Mouse (Mus musculus) midbrain, embryonic 11.5 days (tissue): ENCODE results near the gene Slc9a6. TPM values are rescaled to one million over a fixed set of nuclear protein-coding genes. Genes with fewer than 3 reads are reported as not detected.

ENCODE experiments used
- ATAC-seq: fragments of 200-750 bp; cut with Nextera tagmentation; 2 replicates; pipeline ENCODE4 v1.8.0; 2017; ENCODE audit warnings: moderate TSS enrichment, moderate library complexity; ENCODE audit not compliant: low FRiP score
- DNase-seq: peaks from one replicate; pipeline ENCODE4 v3.0.0; 2015; ENCODE audit warnings: low spot score; ENCODE audit errors: missing footprints
- H3K27ac ChIP-seq: fragments of 300-500 bp; sonication (generic); 2 replicates; pipeline ENCODE4 v1.5.1; 2014; ENCODE audit warnings: low read depth, low read length
- H3K27me3 ChIP-seq: fragments of 300-500 bp; sonication (generic); 2 replicates; pipeline ENCODE4 v1.6.1; 2014; ENCODE audit warnings: mild to moderate bottlenecking, low read length, moderate library complexity, mixed read lengths; ENCODE audit not compliant: control insufficient read depth, insufficient read depth
- H3K36me3 ChIP-seq: fragments of 300-500 bp; sonication (generic); 2 replicates; pipeline ENCODE4 v1.6.1; 2014; ENCODE audit warnings: mild to moderate bottlenecking, low read length, moderate library complexity, mixed read lengths; ENCODE audit not compliant: control insufficient read depth, insufficient read depth
- H3K4me1 ChIP-seq: fragments of 300-500 bp; sonication (generic); 2 replicates; pipeline ENCODE4 v1.6.1; 2014; ENCODE audit warnings: low read length; ENCODE audit not compliant: control insufficient read depth, insufficient read depth
- H3K4me2 ChIP-seq: fragments of 300-500 bp; sonication (generic); 2 replicates; pipeline ENCODE4 v1.6.1; 2014; ENCODE audit warnings: mild to moderate bottlenecking, moderate library complexity
- H3K4me3 ChIP-seq: fragments of 300-500 bp; sonication (generic); 2 replicates; pipeline ENCODE4 v1.5.1; 2014; ENCODE audit warnings: low read depth, low read length
- H3K9ac ChIP-seq: fragments of 300-500 bp; sonication (generic); 2 replicates; pipeline ENCODE4 v1.6.1; 2014; ENCODE audit warnings: low read length
- H3K9me3 ChIP-seq: fragments of 300-500 bp; sonication (generic); 2 replicates; pipeline ENCODE4 v1.6.1; 2016; ENCODE audit warnings: low read length; ENCODE audit not compliant: control insufficient read depth
- WGBS: fragments of 180-500 bp; shearing (Covaris S2); extraction: QIAGEN DNeasy Blood & Tissue Kit; methylation state at CpG from one replicate; pipeline ENCODE4 v1.1.7; 2014; 5-methylcytosine and 5-hydroxymethylcytosine counted together
- polyA plus RNA-seq: library from polyadenylated mRNA; unstranded; fragments of >200 nt; fragmentation: Nextera tagmentation; extraction: Ambion mirVana; gene quantifications from 2 replicates; pipeline ENCODE4 v1.2.1, GENCODE M21; 2014

Gene Slc9a6
- polyA plus RNA-seq, 1 experiment from 2014 or later, result 15.6 TPM

DNA sequence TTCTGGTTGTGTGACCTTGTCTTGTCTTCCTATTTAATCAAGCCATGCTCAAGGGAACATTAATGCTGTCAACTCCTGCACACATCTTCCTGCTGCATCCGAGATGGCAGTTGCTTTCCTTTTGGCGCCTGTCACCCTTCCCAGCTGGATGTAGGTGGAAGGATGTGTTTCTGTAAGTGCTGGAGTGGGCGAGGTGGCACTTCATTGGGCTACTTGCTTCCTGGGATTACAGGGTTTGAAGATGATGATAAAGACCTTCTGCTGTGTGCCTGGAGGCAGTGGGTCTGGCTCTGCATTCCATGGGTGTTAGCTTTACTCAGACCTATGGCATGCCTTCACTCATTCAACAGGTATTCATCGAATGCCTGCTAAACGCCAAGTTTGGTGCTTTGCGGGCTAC, 68.2 kb downstream of the Slc9a6 start:
- Histone ChIP-seq H3K27me3 (no peaks in the 10 kb centered on the region), H3K27ac (no peak overlapping the region), H3K9ac (no peak overlapping the region), H3K4me2 (no peak overlapping the region), H3K9me3 (no peaks in the 10 kb centered on the region), H3K4me1 (no peaks in the 10 kb centered on the region), H3K4me3 (no peak overlapping the region), H3K36me3 (no peaks in the 10 kb centered on the region)
- DNase-seq, result no peak
- no peak for ATAC-seq
- WGBS, result 84% methylated on average over 6 of the region's 6 CpGs

DNA sequence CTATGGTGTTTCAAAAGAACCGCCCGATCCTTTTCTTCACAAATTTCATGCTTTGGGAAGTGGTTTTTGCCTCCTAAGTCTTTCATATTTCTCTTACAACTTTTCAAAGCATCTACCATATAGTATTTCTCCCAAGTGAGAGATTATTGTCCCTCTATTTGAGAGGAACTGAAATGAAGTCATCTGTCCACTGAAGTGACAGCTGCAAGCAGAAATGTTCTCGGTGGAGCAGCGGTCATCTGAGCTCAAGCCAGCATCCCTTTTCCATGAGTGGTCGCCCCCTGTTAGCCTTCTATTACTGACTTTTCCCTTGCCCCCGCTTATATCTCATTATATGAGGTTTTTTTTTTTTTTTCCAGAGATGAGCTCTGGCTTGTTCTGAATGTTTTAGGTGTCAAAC, 69.5 kb downstream of the Slc9a6 start:
- H3K4me2 ChIP-seq, result no peak overlapping the region
- WGBS, result 82% methylated on average over 6 of the region's 6 CpGs
- no peak overlapping the region for H3K9ac ChIP-seq
- no peak overlapping the region for H3K27ac ChIP-seq
- H3K36me3 ChIP-seq, result no peaks in the 10 kb centered on the region
- H3K4me1 ChIP-seq, result no peaks in the 10 kb centered on the region
- H3K4me3 ChIP-seq, result no peak overlapping the region
- no peaks in the 10 kb centered on the region for H3K9me3 ChIP-seq
- DNase-seq (no peak), ATAC-seq (no peak)
- no peaks in the 10 kb centered on the region for H3K27me3 ChIP-seq

DNA sequence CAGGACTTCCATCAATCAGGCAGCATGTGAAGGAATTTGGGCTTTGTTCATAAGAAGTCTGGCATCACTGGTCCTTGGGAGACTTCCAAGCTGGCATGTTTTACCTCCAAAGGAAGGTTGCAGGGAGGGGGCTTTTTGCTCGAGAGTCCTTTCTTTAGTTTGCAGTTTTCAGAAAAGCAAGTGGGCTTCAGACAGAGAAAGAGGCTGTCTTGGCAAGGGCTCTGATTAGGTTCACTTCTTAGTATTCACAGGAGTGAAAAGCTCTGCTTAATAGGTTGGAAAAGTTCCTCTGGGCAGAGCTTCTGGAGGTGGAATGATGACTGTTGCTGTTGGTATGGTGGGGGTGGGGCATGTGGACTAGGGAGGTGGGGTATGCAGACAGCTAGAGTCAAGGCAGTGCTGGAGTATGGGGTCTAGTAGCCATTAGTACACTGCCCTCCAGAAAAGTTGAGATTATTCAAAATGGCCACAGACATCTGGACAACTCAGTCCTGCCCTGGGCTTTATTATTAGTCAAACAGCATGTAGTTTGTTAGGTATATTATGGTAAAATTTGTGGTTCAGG, 72.7 kb downstream of the Slc9a6 start:
- H3K27me3 ChIP-seq, result no peaks in the 10 kb centered on the region
- no peaks in the 10 kb centered on the region for H3K36me3 ChIP-seq
- no peak overlapping the region for H3K9ac ChIP-seq
- DNase-seq (no peak), ATAC-seq (no peak)
- no peak overlapping the region for H3K4me3 ChIP-seq
- H3K27ac ChIP-seq, result no peak overlapping the region
- no peaks in the 10 kb centered on the region for H3K9me3 ChIP-seq
- WGBS, result 78% methylated on average over 1 of the region's 1 CpGs
- no peak overlapping the region for H3K4me2 ChIP-seq
- H3K4me1 ChIP-seq, result no peaks in the 10 kb centered on the region

DNA sequence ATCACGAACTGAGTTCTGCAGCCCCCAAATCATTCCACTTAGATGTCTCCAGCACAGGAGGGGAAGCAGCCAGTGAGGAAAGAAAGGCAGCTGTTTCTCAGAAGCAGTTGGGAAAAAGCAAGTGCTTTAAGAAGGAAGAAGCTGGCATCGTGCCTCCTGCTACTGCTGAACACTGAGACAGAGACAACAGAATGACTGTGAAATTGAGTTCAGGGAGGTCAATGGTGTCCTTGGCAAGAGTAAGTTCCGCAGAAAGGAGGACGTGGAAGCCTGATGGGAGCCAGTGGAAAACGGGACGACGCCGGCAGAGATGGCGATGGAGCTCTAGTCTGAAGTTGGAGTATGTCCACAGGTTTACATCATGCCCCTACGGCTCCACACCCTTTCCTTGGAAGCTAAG, 74.0 kb downstream of the Slc9a6 start:
- Histone ChIP-seq H3K9me3 (no peaks in the 10 kb centered on the region), H3K4me1 (no peaks in the 10 kb centered on the region), H3K27ac (no peak overlapping the region), H3K27me3 (no peaks in the 10 kb centered on the region), H3K9ac (no peak overlapping the region), H3K4me2 (no peak overlapping the region), H3K36me3 (no peaks in the 10 kb centered on the region), H3K4me3 (no peak overlapping the region)
- WGBS, result 87% methylated on average over 10 of the region's 10 CpGs
- no peak for ATAC-seq
- no peak for DNase-seq

DNA sequence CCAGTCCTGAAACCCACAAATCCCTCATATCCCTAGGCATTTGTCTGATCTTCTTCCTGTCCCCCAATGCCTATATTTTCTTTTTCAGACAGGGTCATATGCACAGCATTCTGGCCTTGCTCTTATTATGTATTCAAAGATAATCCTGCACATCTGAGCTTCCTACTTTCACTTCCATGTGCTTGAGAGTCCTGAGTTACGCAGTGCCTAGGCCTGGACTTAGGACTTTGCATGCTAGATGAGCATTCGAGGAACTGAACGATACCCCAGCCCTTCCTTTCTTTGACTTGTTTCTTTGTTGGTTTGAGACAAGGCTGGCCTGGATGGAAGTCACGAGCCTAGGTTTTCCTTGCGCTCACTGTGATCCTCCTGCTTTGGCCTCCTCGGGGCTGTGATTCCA, 83.0 kb downstream of the Slc9a6 start:
- no peaks in the 10 kb centered on the region for H3K9me3 ChIP-seq
- no peak overlapping the region for H3K4me3 ChIP-seq
- WGBS, result 86% methylated on average over 6 of the region's 6 CpGs
- no peaks in the 10 kb centered on the region for H3K36me3 ChIP-seq
- no peak overlapping the region for H3K4me2 ChIP-seq
- no peak overlapping the region for H3K27ac ChIP-seq
- H3K4me1 ChIP-seq, result no peaks in the 10 kb centered on the region
- DNase-seq (no peak), ATAC-seq (no peak)
- no peaks in the 10 kb centered on the region for H3K27me3 ChIP-seq
- no peak overlapping the region for H3K9ac ChIP-seq

DNA sequence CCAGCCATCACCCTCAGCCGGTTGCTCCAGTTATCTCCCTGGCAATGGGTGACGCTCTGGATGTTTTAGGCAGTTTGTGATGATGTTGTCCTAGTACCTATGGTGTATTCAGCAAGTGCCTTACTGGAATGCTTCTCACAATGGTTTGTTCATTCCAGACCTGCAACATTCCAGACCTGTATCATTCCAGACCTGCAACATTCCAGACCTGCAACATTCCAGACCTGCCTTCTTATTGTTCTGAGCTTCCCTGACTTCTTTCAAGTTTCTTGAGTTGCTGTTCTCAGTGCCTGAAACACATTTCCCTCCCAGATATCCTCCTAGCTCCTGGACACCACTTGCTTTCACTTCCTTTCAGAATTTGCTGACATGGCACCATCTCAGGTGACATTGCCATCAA, 85.0 kb downstream of the Slc9a6 start:
- H3K9ac ChIP-seq, result no peak overlapping the region
- DNase-seq, result no peak
- no peak for ATAC-seq
- H3K4me3 ChIP-seq, result no peak overlapping the region
- no peaks in the 10 kb centered on the region for H3K27me3 ChIP-seq
- WGBS, result 90% methylated on average over 2 of the region's 2 CpGs
- H3K4me2 ChIP-seq, result no peak overlapping the region
- no peaks in the 10 kb centered on the region for H3K9me3 ChIP-seq
- H3K27ac ChIP-seq, result no peak overlapping the region
- no peaks in the 10 kb centered on the region for H3K36me3 ChIP-seq
- no peaks in the 10 kb centered on the region for H3K4me1 ChIP-seq

DNA sequence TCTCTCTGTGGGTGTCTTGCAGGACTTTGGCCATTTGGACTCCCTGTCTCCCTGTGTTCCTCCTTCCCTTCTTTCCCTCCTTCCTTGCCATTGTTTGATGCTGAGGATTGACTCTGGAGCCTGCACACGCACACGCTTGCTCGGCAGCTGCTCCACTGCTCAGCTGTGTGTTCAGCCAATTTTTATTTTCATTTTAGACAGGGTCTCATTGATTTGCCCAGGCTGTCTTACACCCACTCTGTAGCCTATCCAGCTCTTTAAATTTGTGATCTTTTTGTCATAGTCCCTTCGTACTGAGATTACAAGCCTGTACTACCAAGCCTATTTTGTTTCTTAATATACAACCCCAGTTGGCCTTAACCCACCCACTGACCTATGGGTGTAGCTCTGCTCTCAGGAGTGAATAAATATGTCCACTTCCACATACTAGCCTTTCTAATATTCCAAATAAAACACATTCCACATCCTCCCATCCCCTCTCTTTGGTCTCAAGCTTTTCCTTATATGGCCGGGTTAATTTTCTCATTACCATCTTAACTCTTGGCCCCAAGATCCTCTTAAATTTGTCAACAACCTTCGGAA, 87.7 kb downstream of the Slc9a6 start:
- no peak overlapping the region for H3K27ac ChIP-seq
- no peaks in the 10 kb centered on the region for H3K36me3 ChIP-seq
- H3K4me1 ChIP-seq, result no peaks in the 10 kb centered on the region
- WGBS, result 89% methylated on average over 6 of the region's 6 CpGs
- DNase-seq, result no peak
- ATAC-seq, result no peak
- no peaks in the 10 kb centered on the region for H3K27me3 ChIP-seq
- H3K9me3 ChIP-seq, result no peaks in the 10 kb centered on the region
- H3K4me2 ChIP-seq, result no peak overlapping the region
- no peak overlapping the region for H3K4me3 ChIP-seq
- no peak overlapping the region for H3K9ac ChIP-seq

DNA sequence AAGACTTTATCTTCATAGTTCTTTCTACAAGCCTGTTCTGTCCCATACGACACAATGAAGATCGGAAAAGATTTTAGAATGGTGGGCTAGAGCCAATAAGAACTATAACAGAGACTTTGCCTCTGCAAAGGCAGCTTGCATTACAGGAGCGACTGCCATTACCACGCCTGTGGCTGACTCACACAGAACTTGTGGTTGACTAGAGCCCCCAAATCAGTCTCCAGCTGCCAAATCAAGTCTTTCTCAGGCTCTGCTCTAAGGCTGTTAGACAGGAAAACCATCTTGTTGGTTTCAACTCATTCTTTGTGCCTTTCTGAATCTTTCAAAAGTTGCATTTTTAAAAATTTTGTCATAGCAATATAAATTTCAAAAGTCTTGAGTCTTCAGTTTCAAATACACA, 88.3 kb downstream of the Slc9a6 start:
- 84% methylated on average over 4 of the region's 4 CpGs for WGBS
- no peaks in the 10 kb centered on the region for H3K36me3 ChIP-seq
- H3K27ac ChIP-seq, result no peak overlapping the region
- no peaks in the 10 kb centered on the region for H3K9me3 ChIP-seq
- no peak overlapping the region for H3K4me2 ChIP-seq
- no peaks in the 10 kb centered on the region for H3K4me1 ChIP-seq
- DNase-seq (no peak), ATAC-seq (no peak)
- no peaks in the 10 kb centered on the region for H3K27me3 ChIP-seq
- no peak overlapping the region for H3K9ac ChIP-seq
- H3K4me3 ChIP-seq, result no peak overlapping the region

DNA sequence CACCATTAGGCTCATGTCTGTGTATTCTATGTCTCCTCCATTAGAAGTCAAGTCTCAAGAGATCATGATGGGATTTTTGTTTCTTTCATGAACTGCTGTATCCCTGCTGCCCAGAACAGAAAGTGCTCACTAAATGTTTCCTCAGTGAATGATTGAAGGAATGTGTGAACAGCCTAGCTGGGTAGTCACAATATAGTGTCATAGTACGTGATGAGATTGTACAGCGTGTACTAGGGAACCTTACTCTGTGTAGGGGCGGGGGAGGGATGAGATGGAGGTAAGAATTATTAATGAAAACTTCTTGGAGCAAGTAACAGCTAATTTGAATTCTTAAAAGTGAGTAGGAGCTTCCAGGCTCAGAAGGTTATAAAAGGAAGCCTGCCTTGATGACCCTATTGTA, 91.7 kb downstream of the Slc9a6 start:
- WGBS, result 90% methylated on average over 3 of the region's 3 CpGs
- H3K27ac ChIP-seq, result no peak overlapping the region
- H3K9ac ChIP-seq, result no peak overlapping the region
- H3K36me3 ChIP-seq, result no peaks in the 10 kb centered on the region
- H3K4me3 ChIP-seq, result no peak overlapping the region
- no peak for ATAC-seq
- H3K9me3 ChIP-seq, result no peaks in the 10 kb centered on the region
- no peak overlapping the region for H3K4me2 ChIP-seq
- H3K4me1 ChIP-seq, result no peaks in the 10 kb centered on the region
- no peak for DNase-seq
- no peaks in the 10 kb centered on the region for H3K27me3 ChIP-seq
